Mouse (Mus musculus): Measurements from ENCODE around the gene Def6. TPM values are rescaled to one million over a fixed set of nuclear protein-coding genes. Genes with fewer than 3 reads are reported as not detected.
"Not testable (repeated sequence)": the region's sequence is repeated elsewhere in the genome, so short reads cannot be mapped to it uniquely, and the experiment has no call there.

Def6 gene
- polyA plus RNA-seq, 1 experiment from 2014 or later, result 20.5 TPM

DNA sequence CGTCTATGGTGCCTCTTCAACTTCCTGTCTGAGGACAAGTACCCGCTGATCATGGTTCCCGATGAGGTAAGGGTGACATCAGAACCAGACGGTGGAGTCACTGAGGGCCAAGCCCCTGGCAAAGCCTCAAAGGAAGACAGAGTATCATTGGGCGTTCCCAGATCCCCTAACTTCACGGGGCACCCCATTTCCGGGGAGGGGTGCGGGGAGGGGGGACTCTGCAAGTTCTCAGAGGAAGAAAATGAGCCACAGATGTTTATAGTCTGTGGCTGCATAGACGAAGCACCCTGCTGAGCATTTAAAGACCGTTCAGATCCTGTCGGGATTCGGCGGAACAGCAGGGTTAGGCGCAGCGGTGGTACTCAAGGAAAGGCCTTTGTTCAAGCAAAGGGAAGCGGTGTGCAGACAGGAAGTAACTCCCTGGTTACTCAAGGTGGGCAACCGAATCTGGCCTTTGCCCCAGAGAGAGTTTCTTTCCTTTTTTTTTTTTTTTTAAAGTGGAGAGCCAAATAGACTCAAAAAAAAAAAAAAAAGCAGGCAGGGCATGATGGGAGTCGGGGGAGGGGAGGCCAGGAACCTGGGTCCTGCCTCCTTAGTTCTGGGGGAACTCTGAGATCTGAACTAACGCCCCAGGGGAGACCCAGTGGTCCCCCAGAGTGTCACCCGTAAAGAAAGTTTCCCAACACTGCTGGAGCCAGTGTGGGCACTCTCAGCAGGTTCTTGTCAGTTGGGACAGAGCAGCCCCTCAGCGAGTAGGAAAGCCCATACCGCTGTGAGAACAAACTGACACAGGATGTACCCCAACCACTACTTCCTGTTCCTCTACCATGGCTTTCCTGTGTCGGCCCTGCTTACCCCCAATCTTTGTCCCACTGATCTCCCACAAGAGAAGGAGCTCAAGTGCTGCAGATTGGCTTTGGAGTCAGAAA, 10.4 kb downstream of the Def6 start:
- Histone ChIP-seq H3K4me3 (ENCODE audit: low read length) (no peak overlapping the region), H3K9ac (ENCODE audit: low read length) (peak overlapping the region; percentile 36; the same call in 1 of the 2 replicates), H3K4me2 (ENCODE audit: low read depth, low read length) (peak overlapping the region; percentile 38), H3K9me3 (replicated peaks; ENCODE audit: control insufficient read depth, low read length) (no peaks in the 10 kb centered on the region), H3K27me3 (ENCODE audit: control insufficient read depth, insufficient read depth, low read length) (0 out of 2 replicates have a peak, but pooled peaks cover 2% of the 10 kb centered on the region), H3K4me1 (ENCODE audit: control insufficient read depth, insufficient read depth, low read length) (peaks cover 7% of the 10 kb centered on the region), H3K36me3 (ENCODE audit: control insufficient read depth, insufficient read depth) (no peaks in the 10 kb centered on the region), H3K27ac (ENCODE audit: low read length) (peak overlapping the region; percentile 75)
- WGBS, result 20% methylated on average over 23 of the region's 23 CpGs
- peak; percentile 53 for ATAC-seq (replicated peaks; ENCODE audit: extremely low read depth, insufficient read depth, low FRiP score)

DNA sequence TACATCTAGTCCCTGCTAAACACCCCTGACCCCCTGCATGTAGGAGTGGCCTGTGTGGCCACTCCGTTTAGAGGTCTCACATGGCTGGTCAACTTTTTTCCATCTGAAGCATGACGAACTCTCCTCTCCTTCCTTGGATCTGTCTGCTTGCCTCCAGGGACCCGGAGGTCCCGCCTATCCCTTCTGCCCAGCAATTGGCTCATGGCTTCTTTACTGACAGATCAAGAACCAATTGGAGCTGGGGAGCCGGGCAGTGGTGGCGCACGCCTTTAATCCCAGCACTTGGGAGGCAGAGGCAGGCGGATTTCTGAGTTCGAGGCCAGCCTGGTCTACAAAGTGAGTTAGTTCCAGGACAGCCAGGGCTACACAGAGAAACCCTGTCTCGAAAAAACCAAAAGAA, 14.9 kb downstream of the Def6 start:
- not testable (repeated sequence) for H3K9ac ChIP-seq (ENCODE audit: low read length); ATAC-seq (replicated peaks; ENCODE audit: extremely low read depth, insufficient read depth, low FRiP score); H3K27me3 ChIP-seq (ENCODE audit: control insufficient read depth, insufficient read depth, low read length); H3K9me3 ChIP-seq (replicated peaks; ENCODE audit: control insufficient read depth, low read length); H3K27ac ChIP-seq (ENCODE audit: low read length); H3K4me2 ChIP-seq (ENCODE audit: low read depth, low read length); H3K4me3 ChIP-seq (ENCODE audit: low read length); H3K36me3 ChIP-seq (ENCODE audit: control insufficient read depth, insufficient read depth)
- peaks cover 16% of the 10 kb centered on the region for H3K4me1 ChIP-seq (ENCODE audit: control insufficient read depth, insufficient read depth, low read length)
- 91% methylated on average over 9 of the region's 10 CpGs for WGBS

GRCm38 (mm10) chr17:28223561-28224391, 16.2 kb downstream of the Def6 start:
- Histone ChIP-seq H3K4me2 (ENCODE audit: low read depth, low read length) (peak overlapping the region; percentile 94), H3K36me3 (ENCODE audit: control insufficient read depth, insufficient read depth) (no peaks in the 10 kb centered on the region), H3K9ac (ENCODE audit: low read length) (peak overlapping the region; percentile 78), H3K27ac (ENCODE audit: low read length) (peak overlapping the region; percentile 54), H3K4me3 (ENCODE audit: low read length) (peak overlapping the region; percentile 61), H3K4me1 (ENCODE audit: control insufficient read depth, insufficient read depth, low read length) (peaks cover 12% of the 10 kb centered on the region), H3K9me3 (replicated peaks; ENCODE audit: control insufficient read depth, low read length) (no peaks in the 10 kb centered on the region), H3K27me3 (ENCODE audit: control insufficient read depth, insufficient read depth, low read length) (0 out of 2 replicates have a peak, but pooled peaks cover 2% of the 10 kb centered on the region)
- ATAC-seq (replicated peaks; ENCODE audit: extremely low read depth, insufficient read depth, low FRiP score), result peak; percentile 83
- 1% methylated on average over 46 of the region's 46 CpGs for WGBS

DNA sequence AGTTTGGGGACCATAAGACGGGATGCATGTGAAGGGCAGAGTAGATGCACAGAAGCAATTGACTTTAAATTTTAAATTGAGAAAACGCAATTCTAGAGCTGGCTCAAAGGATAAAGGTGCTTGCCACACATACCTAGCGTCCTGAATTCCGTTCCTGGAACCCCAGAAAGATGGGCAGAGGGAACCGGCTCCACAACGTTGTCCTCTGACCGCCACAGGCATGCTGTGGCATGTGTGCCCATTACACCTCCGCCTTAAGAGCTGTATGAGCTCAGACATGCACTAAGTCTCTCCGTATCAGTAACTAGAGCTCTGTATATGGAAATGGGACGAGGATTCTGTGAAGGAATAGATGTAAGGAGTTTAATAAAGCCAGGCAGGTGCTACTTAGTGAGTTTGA, 17.0 kb downstream of the Def6 start:
- H3K9ac ChIP-seq (ENCODE audit: low read length), result no peak overlapping the region
- no peak for ATAC-seq (replicated peaks; ENCODE audit: extremely low read depth, insufficient read depth, low FRiP score)
- no peak overlapping the region for H3K27ac ChIP-seq (ENCODE audit: low read length)
- WGBS, result 85% methylated on average over 10 of the region's 10 CpGs
- 0 out of 2 replicates have a peak, but pooled peaks cover 2% of the 10 kb centered on the region for H3K27me3 ChIP-seq (ENCODE audit: control insufficient read depth, insufficient read depth, low read length)
- peaks cover 12% of the 10 kb centered on the region for H3K4me1 ChIP-seq (ENCODE audit: control insufficient read depth, insufficient read depth, low read length)
- H3K4me2 ChIP-seq (ENCODE audit: low read depth, low read length), result no peak overlapping the region
- no peak overlapping the region for H3K4me3 ChIP-seq (ENCODE audit: low read length)
- no peaks in the 10 kb centered on the region for H3K9me3 ChIP-seq (replicated peaks; ENCODE audit: control insufficient read depth, low read length)
- no peaks in the 10 kb centered on the region for H3K36me3 ChIP-seq (ENCODE audit: control insufficient read depth, insufficient read depth)

GRCm38 (mm10) chr17:28226014-28226413, 18.4 kb downstream of the Def6 start:
- H3K27me3 ChIP-seq (ENCODE audit: control insufficient read depth, insufficient read depth, low read length), result 0 out of 2 replicates have a peak, but pooled peaks cover 2% of the 10 kb centered on the region
- peak overlapping the region; percentile 62 for H3K4me2 ChIP-seq (ENCODE audit: low read depth, low read length)
- no peaks in the 10 kb centered on the region for H3K9me3 ChIP-seq (replicated peaks; ENCODE audit: control insufficient read depth, low read length)
- H3K9ac ChIP-seq (ENCODE audit: low read length), result peak overlapping the region; percentile 35; the same call in 1 of the 2 replicates
- WGBS, result 3% methylated on average over 21 of the region's 21 CpGs
- H3K27ac ChIP-seq (ENCODE audit: low read length), result no peak overlapping the region
- H3K4me3 ChIP-seq (ENCODE audit: low read length), result peak overlapping the region; percentile 31
- peak; percentile 56 for ATAC-seq (replicated peaks; ENCODE audit: extremely low read depth, insufficient read depth, low FRiP score)
- H3K4me1 ChIP-seq (ENCODE audit: control insufficient read depth, insufficient read depth, low read length), result peaks cover 12% of the 10 kb centered on the region
- no peaks in the 10 kb centered on the region for H3K36me3 ChIP-seq (ENCODE audit: control insufficient read depth, insufficient read depth)

DNA sequence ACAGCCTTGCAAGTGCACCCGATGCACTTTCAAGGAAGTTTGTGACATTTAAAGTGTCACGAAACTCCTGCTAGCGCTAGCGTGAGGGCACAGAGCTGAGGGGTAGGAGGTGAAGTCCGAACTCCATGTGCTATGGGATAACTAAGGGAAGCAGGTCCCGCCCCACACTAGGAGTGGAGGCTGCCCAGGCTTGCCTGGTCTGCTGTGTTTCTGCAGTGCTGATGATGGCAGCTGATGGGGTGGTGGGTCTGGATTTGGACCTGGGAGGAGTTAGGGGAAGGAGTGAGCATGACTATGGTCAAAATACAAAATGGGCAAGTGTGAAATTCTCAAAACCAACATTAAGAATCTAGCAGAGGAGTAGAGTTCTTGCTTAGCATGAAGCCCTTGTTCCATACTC, 22.9 kb downstream of the Def6 start:
- Histone ChIP-seq H3K27ac (ENCODE audit: low read length) (no peak overlapping the region), H3K9me3 (replicated peaks; ENCODE audit: control insufficient read depth, low read length) (no peaks in the 10 kb centered on the region), H3K27me3 (ENCODE audit: control insufficient read depth, insufficient read depth, low read length) (0 out of 2 replicates have a peak, but pooled peaks cover 2% of the 10 kb centered on the region), H3K4me3 (ENCODE audit: low read length) (no peak overlapping the region), H3K9ac (ENCODE audit: low read length) (no peak overlapping the region), H3K4me2 (ENCODE audit: low read depth, low read length) (no peak overlapping the region), H3K4me1 (ENCODE audit: control insufficient read depth, insufficient read depth, low read length) (peaks cover 3% of the 10 kb centered on the region), H3K36me3 (ENCODE audit: control insufficient read depth, insufficient read depth) (no peaks in the 10 kb centered on the region)
- WGBS, result 71% methylated on average over 6 of the region's 6 CpGs
- no peak for ATAC-seq (replicated peaks; ENCODE audit: extremely low read depth, insufficient read depth, low FRiP score)

- no peaks in the 10 kb centered on the region for H3K36me3 ChIP-seq (ENCODE audit: control insufficient read depth, insufficient read depth)
- no peak overlapping the region for H3K4me3 ChIP-seq (ENCODE audit: low read length)
- ATAC-seq (replicated peaks; ENCODE audit: extremely low read depth, insufficient read depth, low FRiP score), result no peak
- H3K27me3 ChIP-seq (ENCODE audit: control insufficient read depth, insufficient read depth, low read length), result 0 out of 2 replicates have a peak, but pooled peaks cover 2% of the 10 kb centered on the region
- H3K4me1 ChIP-seq (ENCODE audit: control insufficient read depth, insufficient read depth, low read length), result peaks cover 3% of the 10 kb centered on the region
- no peaks in the 10 kb centered on the region for H3K9me3 ChIP-seq (replicated peaks; ENCODE audit: control insufficient read depth, low read length)
- H3K4me2 ChIP-seq (ENCODE audit: low read depth, low read length), result no peak overlapping the region
- H3K9ac ChIP-seq (ENCODE audit: low read length), result no peak overlapping the region
- H3K27ac ChIP-seq (ENCODE audit: low read length), result no peak overlapping the region
- 77% methylated on average over 18 of the region's 18 CpGs for WGBS
These were observed 23.6 kb downstream of the Def6 start for GRCm38 (mm10) chr17:28231026-28231736.

GRCm38 (mm10) chr17:28232475-28233060, 25.0 kb downstream of the Def6 start, which contains the start of gene Ppard:
TSS of gene Ppard (plus strand) at chr17:28232700.
- Histone ChIP-seq H3K4me3 (ENCODE audit: low read length) (peak within 1 kb of the TSS; percentile 77), H3K9ac (ENCODE audit: low read length) (peak within 1 kb of the TSS; percentile 92), H3K36me3 (ENCODE audit: control insufficient read depth, insufficient read depth) (no peaks in the 10 kb centered on the region), H3K4me2 (ENCODE audit: low read depth, low read length) (peak within 1 kb of the TSS; percentile 70), H3K9me3 (replicated peaks; ENCODE audit: control insufficient read depth, low read length) (no peaks in the 10 kb centered on the region), H3K4me1 (ENCODE audit: control insufficient read depth, insufficient read depth, low read length) (peaks cover 3% of the 10 kb centered on the region), H3K27ac (ENCODE audit: low read length) (peak within 1 kb of the TSS; percentile 83), H3K27me3 (ENCODE audit: control insufficient read depth, insufficient read depth, low read length) (0 out of 2 replicates have a peak, but pooled peaks cover 2% of the 10 kb centered on the region)
- peak; percentile 98 for ATAC-seq (replicated peaks; ENCODE audit: extremely low read depth, insufficient read depth, low FRiP score)
- WGBS, result under 1% methylated on average over 57 of the region's 57 CpGs
